Mouse (Mus musculus): ENCODE measurements around the gene Dcun1d2.

GRCm38 (mm10) chr8:13217093-13217492 lies 70.8 kb downstream of the Dcun1d2 start:
- TF ChIP-seq POLR2A (IDR thresholded peaks at IDR 0.05; ENCODE audit: control insufficient read depth, extremely low read depth, insufficient read depth, low read length, poor library complexity) (no peak), CTCF (IDR thresholded peaks at IDR 0.05; ENCODE audit: borderline replicate concordance, control insufficient read depth, extremely low read depth, insufficient read depth, low read length, poor library complexity) (no peak)
